Mouse (Mus musculus): ENCODE measurements around the gene Ppfibp2.

- TF ChIP-seq CTCF (IDR thresholded peaks at IDR 0.05; ENCODE audit: low read depth, low read length) (no peak), GATA1 (IDR thresholded peaks at IDR 0.05; ENCODE audit: borderline replicate concordance, low read length) (no peak), TAL1 (conservative IDR thresholded peaks at IDR 0.05; ENCODE audit: low read depth, low read length) (no peak), POLR2AphosphoS5 (IDR thresholded peaks at IDR 0.05; ENCODE audit: insufficient replicate concordance, low read depth, low read length) (no peak)
Measured at GRCm38 (mm10) chr7:107618028-107618992, 23.3 kb downstream of the Ppfibp2 start.
